Mouse (Mus musculus) midbrain, embryonic 15.5 days (tissue): Measurements from ENCODE around the gene Prex1. TPM values are rescaled to one million over a fixed set of nuclear protein-coding genes. Genes with fewer than 3 reads are reported as not detected.

Experiments used
- ATAC-seq: fragments of 200-750 bp; cut with Nextera tagmentation; replicated peaks from 2 replicates; pipeline ENCODE4 v1.8.0; 2017; ENCODE audit warnings: moderate TSS enrichment
- H3K27ac ChIP-seq: fragments of 300-500 bp; sonication (generic); 2 replicates; pipeline ENCODE4 v1.5.1; 2015; ENCODE audit warnings: mild to moderate bottlenecking, inconsistent platforms
- H3K27me3 ChIP-seq: fragments of 300-500 bp; sonication (generic); replicated peaks from 2 replicates; pipeline ENCODE4 v1.6.1; 2015; ENCODE audit warnings: inconsistent platforms
- H3K36me3 ChIP-seq: fragments of 300-500 bp; sonication (generic); replicated peaks from 2 replicates; pipeline ENCODE4 v1.6.1; 2015; ENCODE audit warnings: inconsistent platforms
- H3K4me1 ChIP-seq: fragments of 300-500 bp; sonication (generic); 2 replicates; pipeline ENCODE4 v1.6.1; 2015; ENCODE audit warnings: inconsistent platforms
- H3K4me2 ChIP-seq: fragments of 300-500 bp; sonication (generic); 2 replicates; pipeline ENCODE4 v1.6.1; 2015; ENCODE audit warnings: inconsistent platforms, mild to moderate bottlenecking, moderate library complexity
- H3K4me3 ChIP-seq: fragments of 300-500 bp; sonication (generic); 2 replicates; pipeline ENCODE4 v1.5.1; 2015; ENCODE audit warnings: mild to moderate bottlenecking, inconsistent platforms
- H3K9ac ChIP-seq: fragments of 300-500 bp; sonication (generic); 2 replicates; pipeline ENCODE4 v1.6.1; 2015; ENCODE audit warnings: mild to moderate bottlenecking, inconsistent platforms
- H3K9me3 ChIP-seq: fragments of 300-500 bp; sonication (generic); 2 replicates; pipeline ENCODE4 v1.6.1; 2016; ENCODE audit warnings: inconsistent platforms
- WGBS: fragments of 180-500 bp; shearing (Covaris S2); methylation state at CpG from one replicate; pipeline ENCODE4 v1.1.7; 2015; ENCODE audit warnings: mixed read lengths; 5-methylcytosine and 5-hydroxymethylcytosine counted together
- polyA plus RNA-seq: library from polyadenylated mRNA; unstranded; fragments of >200 nt; fragmentation: Nextera tagmentation; extraction: Ambion mirVana; gene quantifications from 2 replicates; pipeline ENCODE4 v1.2.1, GENCODE M21; 2015

The Prex1 gene
- polyA plus RNA-seq, 1 experiment from 2014 or later: 20.6 TPM

- peak overlapping the region; percentile 64 for H3K27ac ChIP-seq
- no peak for ATAC-seq
- H3K9me3 ChIP-seq: no peaks in the 10 kb centered on the region
- no peaks in the 10 kb centered on the region for H3K36me3 ChIP-seq
- no peak overlapping the region for H3K4me3 ChIP-seq
- WGBS: 29% methylated on average over 15 of the region's 15 CpGs
- H3K4me1 ChIP-seq: peaks cover 31% of the 10 kb centered on the region
- H3K9ac ChIP-seq: no peak overlapping the region
- no peak overlapping the region for H3K4me2 ChIP-seq
- H3K27me3 ChIP-seq: 0 out of 2 replicates have a peak, but pooled peaks cover 5% of the 10 kb centered on the region
Observed at GRCm38 (mm10) chr2:166551831-166552498, 161.7 kb downstream of the Prex1 start.

- 45% methylated on average over 8 of the region's 8 CpGs for WGBS
- Histone ChIP-seq H3K4me1 (peaks cover 36% of the 10 kb centered on the region), H3K9ac (no peak overlapping the region), H3K4me3 (no peak overlapping the region), H3K9me3 (no peaks in the 10 kb centered on the region), H3K27me3 (0 out of 2 replicates have a peak, but pooled peaks cover 5% of the 10 kb centered on the region), H3K27ac (0 out of 2 replicates have a peak overlapping the region, but pooled peaks have one; percentile 50), H3K36me3 (no peaks in the 10 kb centered on the region), H3K4me2 (no peak overlapping the region)
- ATAC-seq: peak; percentile 37; the same call in 1 of the 2 replicates
Observed at GRCm38 (mm10) chr2:166549871-166550270, 163.8 kb downstream of the Prex1 start.

- ATAC-seq: no peak
- H3K36me3 ChIP-seq: no peaks in the 10 kb centered on the region
- H3K27me3 ChIP-seq: 0 out of 2 replicates have a peak, but pooled peaks cover 5% of the 10 kb centered on the region
- no peak overlapping the region for H3K27ac ChIP-seq
- H3K4me2 ChIP-seq: no peak overlapping the region
- peaks cover 36% of the 10 kb centered on the region for H3K4me1 ChIP-seq
- no peaks in the 10 kb centered on the region for H3K9me3 ChIP-seq
- WGBS: 92% methylated on average over 5 of the region's 5 CpGs
- H3K9ac ChIP-seq: no peak overlapping the region
- H3K4me3 ChIP-seq: no peak overlapping the region
Observed at GRCm38 (mm10) chr2:166549069-166549468, 164.6 kb downstream of the Prex1 start.

- H3K9ac ChIP-seq: no peak overlapping the region
- H3K27ac ChIP-seq: no peak overlapping the region
- ATAC-seq: no peak
- 77% methylated on average over 4 of the region's 4 CpGs for WGBS
- H3K36me3 ChIP-seq: no peaks in the 10 kb centered on the region
- H3K4me3 ChIP-seq: no peak overlapping the region
- no peaks in the 10 kb centered on the region for H3K9me3 ChIP-seq
- no peak overlapping the region for H3K4me2 ChIP-seq
- H3K27me3 ChIP-seq: no peaks in the 10 kb centered on the region
- H3K4me1 ChIP-seq: peaks cover 30% of the 10 kb centered on the region
Observed at GRCm38 (mm10) chr2:166545580-166545979, 168.1 kb downstream of the Prex1 start.

GRCm38 (mm10) chr2:166544575-166545251 lies 168.9 kb downstream of the Prex1 start:
- no peaks in the 10 kb centered on the region for H3K9me3 ChIP-seq
- ATAC-seq: no peak
- WGBS: 52% methylated on average over 7 of the region's 7 CpGs

GRCm38 (mm10) chr2:166541112-166541928 lies 172.3 kb downstream of the Prex1 start:
- no peaks in the 10 kb centered on the region for H3K36me3 ChIP-seq
- peak overlapping the region; percentile 68 for H3K27ac ChIP-seq
- no peaks in the 10 kb centered on the region for H3K27me3 ChIP-seq
- 18% methylated on average over 11 of the region's 11 CpGs for WGBS
- no peaks in the 10 kb centered on the region for H3K9me3 ChIP-seq
- no peak overlapping the region for H3K9ac ChIP-seq
- peaks cover 20% of the 10 kb centered on the region for H3K4me1 ChIP-seq
- H3K4me2 ChIP-seq: peak overlapping the region; percentile 13; the same call in 1 of the 2 replicates
- no peak overlapping the region for H3K4me3 ChIP-seq
- ATAC-seq: peak; percentile 57; the same call in 1 of the 2 replicates

More at GRCm38 (mm10) chr2:166544575-166545251, 168.9 kb downstream of the Prex1 start:
- no peak overlapping the region for H3K4me2 ChIP-seq
- no peak overlapping the region for H3K9ac ChIP-seq
- H3K27me3 ChIP-seq: no peaks in the 10 kb centered on the region
- H3K4me1 ChIP-seq: peaks cover 21% of the 10 kb centered on the region
- no peak overlapping the region for H3K4me3 ChIP-seq
- H3K27ac ChIP-seq: no peak overlapping the region
- no peaks in the 10 kb centered on the region for H3K36me3 ChIP-seq

GRCm38 (mm10) chr2:166540216-166540615 lies 173.4 kb downstream of the Prex1 start:
- no peaks in the 10 kb centered on the region for H3K27me3 ChIP-seq
- H3K36me3 ChIP-seq: no peaks in the 10 kb centered on the region
- no peak for ATAC-seq
- H3K4me3 ChIP-seq: no peak overlapping the region
- no peak overlapping the region for H3K9ac ChIP-seq
- H3K9me3 ChIP-seq: no peaks in the 10 kb centered on the region
- 96% methylated on average over 1 of the region's 1 CpGs for WGBS
- peaks cover 16% of the 10 kb centered on the region for H3K4me1 ChIP-seq
- H3K27ac ChIP-seq: no peak overlapping the region
- H3K4me2 ChIP-seq: no peak overlapping the region

- Histone ChIP-seq H3K27me3 (no peaks in the 10 kb centered on the region), H3K4me1 (peaks cover 12% of the 10 kb centered on the region), H3K27ac (no peak overlapping the region), H3K9ac (no peak overlapping the region), H3K4me3 (no peak overlapping the region), H3K36me3 (no peaks in the 10 kb centered on the region), H3K4me2 (no peak overlapping the region), H3K9me3 (no peaks in the 10 kb centered on the region)
- no peak for ATAC-seq
- whole genome bisulfite sequencing: 93% methylated on average over 3 of the region's 3 CpGs
Observed at GRCm38 (mm10) chr2:166536896-166537295, 176.7 kb downstream of the Prex1 start.

- Histone ChIP-seq H3K9me3 (no peaks in the 10 kb centered on the region), H3K27me3 (no peaks in the 10 kb centered on the region), H3K4me3 (no peak overlapping the region), H3K9ac (no peak overlapping the region), H3K4me1 (no peaks in the 10 kb centered on the region), H3K27ac (no peak overlapping the region), H3K4me2 (no peak overlapping the region), H3K36me3 (no peaks in the 10 kb centered on the region)
- 88% methylated on average over 11 of the region's 11 CpGs for WGBS
- no peak for ATAC-seq
Observed at GRCm38 (mm10) chr2:166535519-166535918, 178.1 kb downstream of the Prex1 start.

GRCm38 (mm10) chr2:166526204-166526603 lies 187.4 kb downstream of the Prex1 start:
- Histone ChIP-seq H3K9me3 (no peaks in the 10 kb centered on the region), H3K9ac (no peak overlapping the region), H3K36me3 (no peaks in the 10 kb centered on the region), H3K4me3 (no peak overlapping the region), H3K27ac (no peak overlapping the region), H3K4me2 (no peak overlapping the region), H3K4me1 (peaks cover 21% of the 10 kb centered on the region), H3K27me3 (no peaks in the 10 kb centered on the region)
- no peak for ATAC-seq
- WGBS: 93% methylated on average over 9 of the region's 9 CpGs

GRCm38 (mm10) chr2:166523156-166523890 lies 190.3 kb downstream of the Prex1 start:
- no peaks in the 10 kb centered on the region for H3K27me3 ChIP-seq
- ATAC-seq: no peak
- no peak overlapping the region for H3K4me3 ChIP-seq
- no peaks in the 10 kb centered on the region for H3K36me3 ChIP-seq
- WGBS: 72% methylated on average over 10 of the region's 10 CpGs
- H3K27ac ChIP-seq: peak overlapping the region; percentile 60
- H3K9ac ChIP-seq: no peak overlapping the region
- H3K4me2 ChIP-seq: no peak overlapping the region
- peaks cover 21% of the 10 kb centered on the region for H3K4me1 ChIP-seq
- no peaks in the 10 kb centered on the region for H3K9me3 ChIP-seq
